Mouse (Mus musculus) hindbrain, embryonic 12.5 days (tissue): Measurements from ENCODE around the gene Cutc. TPM values are rescaled to one million over a fixed set of nuclear protein-coding genes. Genes with fewer than 3 reads are reported as not detected.

Source experiments
- ATAC-seq: fragments of 200-750 bp; cut with Nextera tagmentation; 2 replicates; pipeline ENCODE4 v1.8.0; 2017; ENCODE audit warnings: moderate TSS enrichment; ENCODE audit not compliant: low FRiP score
- H3K27ac ChIP-seq: fragments of 300-500 bp; sonication (generic); 2 replicates; pipeline ENCODE4 v1.5.1; 2016; ENCODE audit warnings: mild to moderate bottlenecking
- H3K27me3 ChIP-seq: fragments of 300-500 bp; sonication (generic); 2 replicates; pipeline ENCODE4 v1.6.1; 2016; ENCODE audit warnings: mild to moderate bottlenecking
- H3K36me3 ChIP-seq: fragments of 300-500 bp; sonication (generic); 2 replicates; pipeline ENCODE4 v1.6.1; 2016; ENCODE audit warnings: mild to moderate bottlenecking
- H3K4me1 ChIP-seq: fragments of 300-500 bp; sonication (generic); 2 replicates; pipeline ENCODE4 v1.6.1; 2016
- H3K4me2 ChIP-seq: fragments of 300-500 bp; sonication (generic); replicated peaks from 2 replicates; pipeline ENCODE4 v1.6.1; 2016; ENCODE audit warnings: mild to moderate bottlenecking
- H3K4me3 ChIP-seq: fragments of 300-500 bp; sonication (generic); 2 replicates; pipeline ENCODE4 v1.5.1; 2016; ENCODE audit warnings: mild to moderate bottlenecking
- H3K9ac ChIP-seq: fragments of 300-500 bp; sonication (generic); 2 replicates; pipeline ENCODE4 v1.6.1; 2016; ENCODE audit warnings: mild to moderate bottlenecking, moderate library complexity
- H3K9me3 ChIP-seq: fragments of 300-500 bp; sonication (generic); replicated peaks from 2 replicates; pipeline ENCODE4 v1.6.1; 2016; ENCODE audit warnings: mild to moderate bottlenecking
- WGBS: fragments of 180-500 bp; shearing (Covaris S2); methylation state at CpG from one replicate; pipeline ENCODE4 v1.1.7; 2016; 5-methylcytosine and 5-hydroxymethylcytosine counted together
- polyA plus RNA-seq: library from polyadenylated mRNA; unstranded; fragments of >200 nt; fragmentation: Nextera tagmentation; extraction: Ambion mirVana; gene quantifications from 2 replicates; pipeline ENCODE4 v1.2.1, GENCODE M21; 2016

The Cutc gene
- polyA plus RNA-seq, 1 experiment from 2014 or later = 10.1 TPM

GRCm38 (mm10) chr19:43726510-43727146 is 26.2 kb upstream of the Cutc start:
- H3K4me1 ChIP-seq = peaks cover 11% of the 10 kb centered on the region
- 77% methylated on average over 15 of the region's 15 CpGs for WGBS
- no peak overlapping the region for H3K9ac ChIP-seq
- H3K4me2 ChIP-seq = no peak overlapping the region
- no peak overlapping the region for H3K27ac ChIP-seq
- no peaks in the 10 kb centered on the region for H3K9me3 ChIP-seq
- ATAC-seq = no peak
- H3K27me3 ChIP-seq = no peaks in the 10 kb centered on the region
- peaks cover 41% of the 10 kb centered on the region for H3K36me3 ChIP-seq
- no peak overlapping the region for H3K4me3 ChIP-seq

- 0 out of 2 replicates have a peak overlapping the region, but pooled peaks have one; percentile 15 for H3K9ac ChIP-seq
- no peaks in the 10 kb centered on the region for H3K9me3 ChIP-seq
- H3K4me2 ChIP-seq = peak overlapping the region; percentile 47
- peak overlapping the region; percentile 52; the same call in 1 of the 2 replicates for H3K27ac ChIP-seq
- peak overlapping the region; percentile 24 for H3K4me3 ChIP-seq
- H3K27me3 ChIP-seq = no peaks in the 10 kb centered on the region
- H3K4me1 ChIP-seq = peaks cover 8% of the 10 kb centered on the region
- no peak for ATAC-seq
- 45% methylated on average over 22 of the region's 22 CpGs for WGBS
- peaks cover 39% of the 10 kb centered on the region for H3K36me3 ChIP-seq
These were observed 23.3 kb upstream of the Cutc start for GRCm38 (mm10) chr19:43729296-43730036.

GRCm38 (mm10) chr19:43730037-43730428 is 22.8 kb upstream of the Cutc start:
- Histone ChIP-seq H3K9ac (no peak overlapping the region), H3K4me1 (peaks cover 8% of the 10 kb centered on the region), H3K9me3 (no peaks in the 10 kb centered on the region), H3K27ac (no peak overlapping the region), H3K27me3 (no peaks in the 10 kb centered on the region), H3K4me3 (peak overlapping the region; percentile 24), H3K36me3 (peaks cover 39% of the 10 kb centered on the region), H3K4me2 (peak overlapping the region; percentile 47)
- 25% methylated on average over 8 of the region's 8 CpGs for WGBS
- no peak for ATAC-seq

- no peaks in the 10 kb centered on the region for H3K9me3 ChIP-seq
- no peak for ATAC-seq
- H3K36me3 ChIP-seq = peaks cover 35% of the 10 kb centered on the region
- H3K4me2 ChIP-seq = no peak overlapping the region
- H3K4me3 ChIP-seq = no peak overlapping the region
- WGBS = 56% methylated on average over 7 of the region's 7 CpGs
- H3K27me3 ChIP-seq = no peaks in the 10 kb centered on the region
- no peak overlapping the region for H3K9ac ChIP-seq
- H3K4me1 ChIP-seq = peaks cover 8% of the 10 kb centered on the region
- no peak overlapping the region for H3K27ac ChIP-seq
These were observed 21.6 kb upstream of the Cutc start for GRCm38 (mm10) chr19:43731157-43731556.

GRCm38 (mm10) chr19:43738409-43738808 is 14.4 kb upstream of the Cutc start:
- Histone ChIP-seq H3K27ac (no peak overlapping the region), H3K36me3 (peaks cover 82% of the 10 kb centered on the region), H3K4me2 (no peak overlapping the region), H3K9ac (no peak overlapping the region), H3K4me3 (no peak overlapping the region), H3K4me1 (no peaks in the 10 kb centered on the region), H3K9me3 (no peaks in the 10 kb centered on the region), H3K27me3 (no peaks in the 10 kb centered on the region)
- WGBS = 95% methylated on average over 10 of the region's 10 CpGs
- ATAC-seq = no peak

- Histone ChIP-seq H3K9ac (no peak overlapping the region), H3K36me3 (peaks cover 84% of the 10 kb centered on the region), H3K9me3 (no peaks in the 10 kb centered on the region), H3K27ac (no peak overlapping the region), H3K4me3 (no peak overlapping the region), H3K27me3 (no peaks in the 10 kb centered on the region), H3K4me2 (no peak overlapping the region), H3K4me1 (no peaks in the 10 kb centered on the region)
- 93% methylated on average over 7 of the region's 7 CpGs for WGBS
- no peak for ATAC-seq
These were observed 9.4 kb upstream of the Cutc start for GRCm38 (mm10) chr19:43743401-43743800.

GRCm38 (mm10) chr19:43745740-43746139 is 7.1 kb upstream of the Cutc start:
- no peak overlapping the region for H3K9ac ChIP-seq
- H3K27me3 ChIP-seq = no peaks in the 10 kb centered on the region
- 92% methylated on average over 3 of the region's 3 CpGs for WGBS
- ATAC-seq = no peak
- H3K36me3 ChIP-seq = peaks cover 70% of the 10 kb centered on the region
- H3K4me3 ChIP-seq = no peak overlapping the region
- no peak overlapping the region for H3K4me2 ChIP-seq
- H3K27ac ChIP-seq = no peak overlapping the region
- no peaks in the 10 kb centered on the region for H3K9me3 ChIP-seq
- H3K4me1 ChIP-seq = no peaks in the 10 kb centered on the region

GRCm38 (mm10) chr19:43747877-43748276 is 4.9 kb upstream of the Cutc start:
- Histone ChIP-seq H3K4me1 (no peaks in the 10 kb centered on the region), H3K4me2 (no peak overlapping the region), H3K9me3 (no peaks in the 10 kb centered on the region), H3K27ac (no peak overlapping the region), H3K4me3 (no peak overlapping the region), H3K9ac (no peak overlapping the region), H3K27me3 (no peaks in the 10 kb centered on the region), H3K36me3 (peaks cover 53% of the 10 kb centered on the region)
- 95% methylated on average over 4 of the region's 4 CpGs for WGBS
- ATAC-seq = no peak

- Histone ChIP-seq H3K9ac (no peak overlapping the region), H3K4me1 (peaks cover 4% of the 10 kb centered on the region), H3K36me3 (peaks cover 37% of the 10 kb centered on the region), H3K27ac (no peak overlapping the region), H3K4me2 (no peak overlapping the region), H3K27me3 (no peaks in the 10 kb centered on the region), H3K9me3 (no peaks in the 10 kb centered on the region), H3K4me3 (no peak overlapping the region)
- no peak for ATAC-seq
- WGBS = 95% methylated on average over 2 of the region's 2 CpGs
These were observed 2.8 kb upstream of the Cutc start for GRCm38 (mm10) chr19:43750008-43750407.

- Histone ChIP-seq H3K27ac (peak overlapping the region; percentile 89), H3K4me2 (peak overlapping the region; percentile 61), H3K9ac (peak overlapping the region; percentile 66), H3K4me1 (peaks cover 4% of the 10 kb centered on the region), H3K27me3 (no peaks in the 10 kb centered on the region), H3K9me3 (no peaks in the 10 kb centered on the region), H3K36me3 (peaks cover 7% of the 10 kb centered on the region), H3K4me3 (peak overlapping the region; percentile 67)
- 1% methylated on average over 24 of the region's 24 CpGs for WGBS
- peak; percentile 92 for ATAC-seq
These were observed 535 bp downstream of the Cutc start for GRCm38 (mm10) chr19:43753226-43753835.

- H3K9ac ChIP-seq = no peak overlapping the region
- 83% methylated on average over 2 of the region's 2 CpGs for WGBS
- H3K4me1 ChIP-seq = peaks cover 4% of the 10 kb centered on the region
- no peaks in the 10 kb centered on the region for H3K9me3 ChIP-seq
- no peaks in the 10 kb centered on the region for H3K27me3 ChIP-seq
- ATAC-seq = no peak
- no peak overlapping the region for H3K4me3 ChIP-seq
- H3K36me3 ChIP-seq = no peaks in the 10 kb centered on the region
- no peak overlapping the region for H3K27ac ChIP-seq
- no peak overlapping the region for H3K4me2 ChIP-seq
These were observed 1.4 kb downstream of the Cutc start for GRCm38 (mm10) chr19:43754237-43754636.

GRCm38 (mm10) chr19:43754872-43755271 is 2.1 kb downstream of the Cutc start:
- no peak overlapping the region for H3K4me3 ChIP-seq
- H3K27ac ChIP-seq = no peak overlapping the region
- no peaks in the 10 kb centered on the region for H3K27me3 ChIP-seq
- no peak for ATAC-seq
- no peak overlapping the region for H3K4me2 ChIP-seq
- peaks cover 4% of the 10 kb centered on the region for H3K4me1 ChIP-seq
- no peaks in the 10 kb centered on the region for H3K36me3 ChIP-seq
- WGBS = 70% methylated on average over 2 of the region's 2 CpGs
- no peaks in the 10 kb centered on the region for H3K9me3 ChIP-seq
- no peak overlapping the region for H3K9ac ChIP-seq
